Mouse (Mus musculus) heart, adult 18-20 months (tissue): ENCODE measurements at regions not wholly inside any gene's neighbourhood (a gene's known extent, or its start where the extent isn't known, plus 50 kb on each side); places are given as distances from the start of the nearest gene placed in this dataset.

Experiments used
- DNase-seq, 2 experiments: peaks; one replicate each; pipeline ENCODE4 v3.0.0; 2021 to 2022; ENCODE audit warnings: mixed read lengths in 1 of 2

GRCm38 (mm10) chr13:112228846-112229245 lies 59.4 kb upstream of the Ankrd55 start:
- DNase-seq: no peak

GRCm38 (mm10) chr13:112230176-112230575 lies 58.1 kb upstream of the Ankrd55 start:
- DNase-seq: no peak

- no peak for DNase-seq
Measured at GRCm38 (mm10) chr13:112234695-112235094, 53.6 kb upstream of the Ankrd55 start.

GRCm38 (mm10) chr13:112236956-112237355 lies 51.3 kb upstream of the Ankrd55 start:
- DNase-seq: no peak

- DNase-seq: no peak
Measured at GRCm38 (mm10) chr13:112237377-112237776, 50.9 kb upstream of the Ankrd55 start.

GRCm38 (mm10) chr13:112237917-112238316 lies 50.3 kb upstream of the Ankrd55 start:
- DNase-seq: peak; percentile 23 to 34
